8 mouse cellular contexts compared by ENCODE assay signal in the genomic region with DNA sequence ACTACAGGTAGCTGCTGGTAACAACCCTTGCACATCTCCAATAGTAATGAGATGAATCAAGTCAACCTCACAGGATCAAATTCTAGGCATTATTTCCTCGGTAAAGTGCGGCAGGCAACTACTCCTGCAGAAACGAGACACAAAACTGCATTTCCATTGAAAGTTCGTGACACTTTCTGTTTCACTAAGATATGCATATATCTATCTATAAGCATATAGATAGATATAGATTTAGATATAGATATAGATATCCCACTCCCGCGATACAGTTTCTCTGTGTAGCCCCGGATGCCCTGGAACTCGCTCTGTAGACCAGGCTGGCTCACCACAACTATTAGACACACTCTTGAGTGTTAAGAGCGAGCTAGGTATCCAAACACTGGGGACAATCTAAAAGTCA. TPM values are rescaled to one million over a fixed set of nuclear protein-coding genes. Genes with fewer than 3 reads are reported as not detected.
A peak's percentile ranks its signal among the peaks of the same experiment; 100 is the strongest.
DNase-seq lines count a peak whose midpoint lies in the region; ATAC-seq and TF ChIP-seq lines count a peak whose summit lies in the region.

No protein-coding gene starts in this region.

- TF ChIP-seq CTCF in liver, adult 2 months (IDR thresholded peaks at IDR 0.05; ENCODE audit: low read depth, low read length) = no peak

- DNase-seq in liver, adult 2 months (ENCODE audit: extremely low read depth, low read depth, low spot score) = no peak
- no peak for DNase-seq in liver
- DNase-seq in intestine, embryonic 14.5 days (ENCODE audit: low spot score) = no peak
- no peak for DNase-seq in right cerebral cortex, postnatal 4 days
- no peak for DNase-seq in spleen, adult 18-20 months
- no peak for DNase-seq in right cerebral cortex, postnatal 10 days (ENCODE audit: low spot score in 2 of 2)

- H3K79me2 ChIP-seq in liver, adult 2 months (ENCODE audit: control insufficient read depth, insufficient read depth, low read length) = no peaks in the 10 kb centered on the region

- no peaks in the 10 kb centered on the region for H3K36me3 ChIP-seq in liver, adult 2 months (ENCODE audit: control insufficient read depth, insufficient read depth, low read length)
- peaks cover 6% of the 10 kb centered on the region; the same call in 1 of the 2 replicates for H3K36me3 ChIP-seq in intestine, embryonic 14.5 days (ENCODE audit: control insufficient read depth, insufficient read depth, low read length)
- H3K36me3 ChIP-seq in neural tube, embryonic 12.5 days = peaks cover 3% of the 10 kb centered on the region; the same call in 1 of the 2 replicates

- H3K27me3 ChIP-seq in liver, adult 2 months (ENCODE audit: control insufficient read depth, insufficient read depth, low read length) = no peaks in the 10 kb centered on the region
- H3K27me3 ChIP-seq in intestine, embryonic 14.5 days (replicated peaks; ENCODE audit: control insufficient read depth, insufficient read depth, low read length) = no peaks in the 10 kb centered on the region
- no peaks in the 10 kb centered on the region for H3K27me3 ChIP-seq in neural tube, embryonic 12.5 days (replicated peaks)

- peaks cover 2% of the 10 kb centered on the region for H3K4me1 ChIP-seq in liver, adult 2 months (ENCODE audit: control insufficient read depth, insufficient read depth, low read length)
- no peaks in the 10 kb centered on the region for H3K4me1 ChIP-seq in brown adipose tissue, adult 24 weeks (ENCODE audit: control insufficient read depth, insufficient read depth, insufficient read length, low read length)
- peaks cover 3% of the 10 kb centered on the region; the same call in 1 of the 2 replicates for H3K4me1 ChIP-seq in intestine, embryonic 14.5 days (replicated peaks; ENCODE audit: control insufficient read depth, insufficient read depth, low read length)
- H3K4me1 ChIP-seq in neural tube, embryonic 12.5 days = 0 out of 2 replicates have a peak, but pooled peaks cover 5% of the 10 kb centered on the region

- WGBS in liver, adult 2 months = 11% methylated on average over 9 of the region's 9 CpGs
- WGBS in intestine, embryonic 14.5 days = 27% methylated on average over 9 of the region's 9 CpGs
- WGBS in neural tube, embryonic 12.5 days = 24% methylated on average over 9 of the region's 9 CpGs

- peak overlapping the region; percentile 78 for H3K4me3 ChIP-seq in liver, adult 2 months (ENCODE audit: insufficient read depth, low read depth, low read length)
- peak overlapping the region; percentile 77 for H3K4me3 ChIP-seq in brown adipose tissue, adult 24 weeks (ENCODE audit: insufficient read depth, low read depth, low read length)
- H3K4me3 ChIP-seq in intestine, embryonic 14.5 days (ENCODE audit: low read depth, low read length) = peak overlapping the region; percentile 75
- peak overlapping the region; percentile 66 for H3K4me3 ChIP-seq in neural tube, embryonic 12.5 days

- no peaks in the 10 kb centered on the region for H3K9me3 ChIP-seq in intestine, embryonic 14.5 days (ENCODE audit: control insufficient read depth, low read length)
- no peaks in the 10 kb centered on the region for H3K9me3 ChIP-seq in neural tube, embryonic 12.5 days

- ATAC-seq in intestine, embryonic 14.5 days (replicated peaks; ENCODE audit: low FRiP score, low TSS enrichment, low read depth) = no peak
- ATAC-seq in neural tube, embryonic 12.5 days (ENCODE audit: low FRiP score, low read depth) = peak; percentile 13

- peak overlapping the region; percentile 84 for H3K27ac ChIP-seq in liver, adult 2 months (replicated peaks; ENCODE audit: insufficient read depth, low read depth, low read length)
- H3K27ac ChIP-seq in brown adipose tissue, adult 24 weeks (replicated peaks; ENCODE audit: low read depth, low read length) = peak overlapping the region; percentile 71; the same call in 1 of the 2 replicates
- no peak overlapping the region for H3K27ac ChIP-seq in intestine, embryonic 14.5 days (ENCODE audit: low read depth)
- no peak overlapping the region for H3K27ac ChIP-seq in neural tube, embryonic 12.5 days

- TF ChIP-seq POLR2A in liver, adult 2 months (IDR thresholded peaks at IDR 0.05; ENCODE audit: extremely low read depth, insufficient read depth, low read length) = no peak

- H3K9ac ChIP-seq in liver, adult 2 months (ENCODE audit: low read depth, low read length) = peak overlapping the region; percentile 87
- peak overlapping the region; percentile 74 for H3K9ac ChIP-seq in intestine, embryonic 14.5 days (ENCODE audit: low read length)
- H3K9ac ChIP-seq in neural tube, embryonic 12.5 days = peak overlapping the region; percentile 73

- H3K4me2 ChIP-seq in intestine, embryonic 14.5 days (ENCODE audit: low read length) = peak overlapping the region; percentile 62
- H3K4me2 ChIP-seq in neural tube, embryonic 12.5 days (replicated peaks) = peak overlapping the region; percentile 61

RNA-seq across cellular contexts. Expression of a gene that starts 0.8 kb away (rescaled TPM):
- total RNA-seq in liver, adult 2 months (2014; rRNA removed) = 18.1 and 24.3 TPM in 2 replicates
- polyA plus RNA-seq in liver, adult 2 months (2012; rRNA removed) = 42.0 and 48.5 TPM in 2 replicates
- polyA plus RNA-seq in brown adipose tissue, adult 24 weeks (2012; ENCODE audit: insufficient read depth, insufficient read length, missing spikeins) = 73.8 and 90.9 TPM in 2 replicates
- 65.8 and 67.6 TPM in 2 replicates for polyA plus RNA-seq in intestine, embryonic 14.5 days (2014; fragmentation: Nextera tagmentation; extraction: Ambion mirVana)
- polyA plus RNA-seq in neural tube, embryonic 12.5 days (2016; fragmentation: Nextera tagmentation; extraction: Ambion mirVana) = 29.3 and 31.2 TPM in 2 replicates

RNA-seq across cellular contexts. Expression of a gene that starts 7.4 kb away (rescaled TPM):
- 10.7 and 12.4 TPM in 2 replicates for total RNA-seq in liver, adult 2 months (2014; rRNA removed)
- polyA plus RNA-seq in liver, adult 2 months (2012; rRNA removed) = 8.8 and 9.7 TPM in 2 replicates
- polyA plus RNA-seq in brown adipose tissue, adult 24 weeks (2012; ENCODE audit: insufficient read depth, insufficient read length, missing spikeins) = 7.6 and 10.6 TPM in 2 replicates
- polyA plus RNA-seq in intestine, embryonic 14.5 days (2014; fragmentation: Nextera tagmentation; extraction: Ambion mirVana) = 152 and 162 TPM in 2 replicates
- polyA plus RNA-seq in neural tube, embryonic 12.5 days (2016; fragmentation: Nextera tagmentation; extraction: Ambion mirVana) = 263 and 283 TPM in 2 replicates

Comparison
In these comparisons a context has a peak if more than half of its experiments do, and no peak if none do; other contexts are left out.
1. H3K27ac ChIP-seq: peak in liver, adult 2 months (single experiment) and brown adipose tissue, adult 24 weeks (single experiment); none in intestine, embryonic 14.5 days (single experiment) and neural tube, embryonic 12.5 days (single experiment).
2. RNA of a gene that starts 7.4 kb away (polyA plus RNA-seq): 263 to 283 TPM in neural tube, embryonic 12.5 days and 152 to 162 TPM in intestine, embryonic 14.5 days; 8.8 to 9.7 TPM in liver, adult 2 months and 7.6 to 10.6 TPM in brown adipose tissue, adult 24 weeks; every median in the first group is over 10 times any median in the second.
3. Peak in every context shown above with its lines, with median percentiles within 50 percentile points of each other: H3K4me3 ChIP-seq and H3K9ac ChIP-seq.